Mouse (Mus musculus): ENCODE measurements around the gene Fcgrt. TPM values are rescaled to one million over a fixed set of nuclear protein-coding genes. Genes with fewer than 3 reads are reported as not detected.
"Not testable (repeated sequence)": the region's sequence is repeated elsewhere in the genome, so short reads cannot be mapped to it uniquely, and the experiment has no call there.

Fcgrt gene
- polyA plus RNA-seq (2012; ENCODE audit: insufficient read depth, insufficient read length, low replicate concordance, missing spikeins) = not detected in 2 replicates

GRCm38 (mm10) chr7:45103652-45104180 is at the start of gene Fcgrt:
Gene Fcgrt (minus strand): TSS chr7:45103851.
- 46% methylated on average over 7 of the region's 7 CpGs for WGBS
- Histone ChIP-seq H3K27ac (ENCODE audit: insufficient read depth, low read depth, low read length) (0 out of 2 replicates have a peak within 1 kb of the TSS, but pooled peaks have one; percentile 31), H3K4me1 (ENCODE audit: control insufficient read depth, insufficient read depth, low read length) (peaks cover 6% of the 10 kb centered on the region; the same call in 1 of the 2 replicates), H3K4me3 (ENCODE audit: insufficient read depth, low read depth, low read length) (peak within 1 kb of the TSS; percentile 35)
- TF ChIP-seq POLR2A (IDR thresholded peaks at IDR 0.05; ENCODE audit: insufficient read depth, low read depth, low read length) (no peak), CTCF (IDR thresholded peaks at IDR 0.05; ENCODE audit: insufficient read depth, low read depth, low read length) (no peak)

DNA sequence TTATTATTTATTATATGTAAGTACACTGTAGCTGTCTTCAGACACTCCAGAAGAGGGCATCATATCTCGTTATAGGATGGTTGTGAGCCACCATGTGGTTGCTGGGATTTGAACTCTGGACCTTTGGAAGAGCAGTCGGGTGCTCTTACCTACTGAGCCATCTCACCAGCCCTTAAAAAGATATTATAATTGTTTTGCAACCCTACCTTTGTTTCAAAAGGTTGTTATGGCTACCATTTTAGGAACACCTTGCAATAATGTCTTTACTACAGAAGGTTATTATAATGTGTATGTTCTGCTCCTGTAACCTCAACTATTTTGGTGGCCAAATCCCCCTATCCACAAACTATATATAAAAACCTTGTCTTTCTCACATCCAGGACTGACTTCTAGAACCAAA is 49.4 kb upstream of the Fcgrt start:
- H3K4me1 ChIP-seq (ENCODE audit: control insufficient read depth, insufficient read depth, low read length); H3K4me3 ChIP-seq (ENCODE audit: insufficient read depth, low read depth, low read length); H3K27ac ChIP-seq (ENCODE audit: insufficient read depth, low read depth, low read length): not testable (repeated sequence)
- WGBS = 94% methylated on average over 2 of the region's 2 CpGs

GRCm38 (mm10) chr7:45151303-45151702 is 47.7 kb upstream of the Fcgrt start:
- WGBS = 41% methylated on average over 11 of the region's 11 CpGs

DNA sequence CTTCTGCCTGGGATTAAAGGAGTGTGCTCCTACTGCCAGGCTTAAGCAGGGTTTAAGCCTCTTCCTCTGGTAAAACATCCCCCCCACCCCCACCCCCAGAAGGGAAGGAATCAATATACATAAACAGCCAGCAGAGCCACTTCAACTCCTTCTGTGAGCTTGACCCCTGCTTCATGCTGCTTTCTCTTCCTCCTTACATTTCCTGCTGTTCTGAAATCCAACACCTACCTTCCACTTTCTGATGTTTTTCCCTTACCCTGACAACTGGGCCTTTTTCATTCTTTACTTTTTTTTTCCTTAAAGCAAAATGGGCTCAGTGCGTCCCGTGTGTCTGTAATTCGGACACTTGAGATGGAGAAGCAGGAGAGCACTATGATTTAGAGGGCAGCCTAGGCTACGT is 46.7 kb upstream of the Fcgrt start:
- no peak for TF ChIP-seq CTCF (IDR thresholded peaks at IDR 0.05; ENCODE audit: insufficient read depth, low read depth, low read length)
- no peak for TF ChIP-seq POLR2A (IDR thresholded peaks at IDR 0.05; ENCODE audit: insufficient read depth, low read depth, low read length)
- no peak overlapping the region for H3K4me3 ChIP-seq (ENCODE audit: insufficient read depth, low read depth, low read length)
- WGBS = 72% methylated on average over 4 of the region's 4 CpGs
- no peak overlapping the region for H3K27ac ChIP-seq (ENCODE audit: insufficient read depth, low read depth, low read length)
- peaks cover 4% of the 10 kb centered on the region; the same call in 1 of the 2 replicates for H3K4me1 ChIP-seq (ENCODE audit: control insufficient read depth, insufficient read depth, low read length)

More at GRCm38 (mm10) chr7:45151303-45151702, 47.7 kb upstream of the Fcgrt start:
- H3K4me3 ChIP-seq (ENCODE audit: insufficient read depth, low read depth, low read length) = no peak overlapping the region
- TF ChIP-seq POLR2A (IDR thresholded peaks at IDR 0.05; ENCODE audit: insufficient read depth, low read depth, low read length) (no peak), CTCF (IDR thresholded peaks at IDR 0.05; ENCODE audit: insufficient read depth, low read depth, low read length) (no peak)
- no peak overlapping the region for H3K27ac ChIP-seq (ENCODE audit: insufficient read depth, low read depth, low read length)
- peaks cover 4% of the 10 kb centered on the region; the same call in 1 of the 2 replicates for H3K4me1 ChIP-seq (ENCODE audit: control insufficient read depth, insufficient read depth, low read length)

DNA sequence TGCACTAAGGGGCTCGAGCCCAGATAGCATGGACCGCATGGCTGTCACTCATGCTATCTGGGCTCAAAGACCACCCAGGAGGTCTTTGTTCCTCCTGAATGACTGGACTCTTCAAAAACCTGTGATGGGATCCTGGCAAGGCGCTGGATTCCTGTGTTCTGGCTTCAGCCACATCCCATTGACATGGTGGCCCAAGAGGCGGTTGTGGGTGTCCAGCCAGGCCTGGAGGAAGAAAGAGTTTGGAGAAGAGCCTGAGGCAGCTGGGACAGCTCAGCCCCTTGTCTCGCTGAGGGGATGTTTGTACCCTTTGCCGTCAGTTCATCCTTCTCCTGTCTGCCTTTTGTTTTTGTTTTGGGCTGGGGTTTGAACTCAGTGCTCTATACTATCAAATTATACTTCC is 45.9 kb upstream of the Fcgrt start:
- H3K4me3 ChIP-seq (ENCODE audit: insufficient read depth, low read depth, low read length) = no peak overlapping the region
- TF ChIP-seq CTCF (IDR thresholded peaks at IDR 0.05; ENCODE audit: insufficient read depth, low read depth, low read length) = no peak
- TF ChIP-seq POLR2A (IDR thresholded peaks at IDR 0.05; ENCODE audit: insufficient read depth, low read depth, low read length) = no peak
- 75% methylated on average over 6 of the region's 6 CpGs for WGBS
- H3K4me1 ChIP-seq (ENCODE audit: control insufficient read depth, insufficient read depth, low read length) = no peaks in the 10 kb centered on the region
- no peak overlapping the region for H3K27ac ChIP-seq (ENCODE audit: insufficient read depth, low read depth, low read length)

DNA sequence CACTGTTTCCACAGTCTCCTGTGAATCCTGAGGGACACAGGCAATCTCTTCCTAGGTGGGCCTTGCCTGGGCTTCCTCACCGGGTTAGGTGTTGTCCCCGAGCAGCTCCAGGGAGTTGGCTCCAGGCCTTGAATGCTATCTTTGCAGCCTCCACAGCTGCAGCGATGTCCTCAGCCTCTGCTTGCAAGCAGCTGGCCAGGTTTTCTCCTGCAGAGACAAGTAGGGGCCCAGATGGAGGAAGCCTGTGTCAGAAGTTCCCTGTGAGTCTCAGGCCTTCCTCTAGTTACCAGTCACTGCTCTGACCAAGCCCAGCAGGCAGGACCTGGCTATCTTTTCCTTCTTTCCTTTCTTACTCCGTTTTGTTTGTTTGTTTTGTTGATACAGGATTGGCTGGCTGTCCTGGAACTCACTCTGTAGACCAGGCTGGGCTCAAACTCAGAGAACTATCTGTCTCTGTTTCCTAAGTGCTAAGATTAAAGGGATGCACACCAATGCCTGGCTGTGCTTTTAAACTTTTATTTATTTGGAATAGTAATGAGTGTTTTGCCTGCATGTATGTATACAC is 45.0 kb upstream of the Fcgrt start:
- WGBS = 69% methylated on average over 4 of the region's 4 CpGs
- no peaks in the 10 kb centered on the region for H3K4me1 ChIP-seq (ENCODE audit: control insufficient read depth, insufficient read depth, low read length)
- H3K27ac ChIP-seq (ENCODE audit: insufficient read depth, low read depth, low read length) = no peak overlapping the region
- TF ChIP-seq CTCF (IDR thresholded peaks at IDR 0.05; ENCODE audit: insufficient read depth, low read depth, low read length) (no peak), POLR2A (IDR thresholded peaks at IDR 0.05; ENCODE audit: insufficient read depth, low read depth, low read length) (no peak)
- H3K4me3 ChIP-seq (ENCODE audit: insufficient read depth, low read depth, low read length) = no peak overlapping the region

DNA sequence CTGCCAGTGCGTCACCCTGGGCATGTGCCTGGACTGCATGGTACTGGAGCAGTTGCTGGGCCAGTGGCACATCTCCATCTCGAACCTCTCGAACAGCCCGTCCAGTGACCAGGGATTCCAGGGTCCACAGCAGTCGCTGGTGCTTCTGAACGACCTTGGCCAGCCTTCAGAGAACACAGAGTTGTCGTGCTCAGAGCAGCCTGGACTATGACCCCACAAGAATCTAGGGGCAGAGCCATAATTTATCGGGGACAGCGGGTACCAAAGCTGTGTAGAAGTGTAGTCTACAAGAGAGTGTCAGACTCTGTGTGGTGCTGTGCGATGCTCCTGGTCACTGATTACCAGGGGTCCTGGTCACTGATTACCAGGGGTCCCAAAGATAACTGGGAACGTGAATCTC is 44.2 kb upstream of the Fcgrt start:
- H3K4me3 ChIP-seq (ENCODE audit: insufficient read depth, low read depth, low read length) = no peak overlapping the region
- no peaks in the 10 kb centered on the region for H3K4me1 ChIP-seq (ENCODE audit: control insufficient read depth, insufficient read depth, low read length)
- H3K27ac ChIP-seq (ENCODE audit: insufficient read depth, low read depth, low read length) = no peak overlapping the region
- TF ChIP-seq CTCF (IDR thresholded peaks at IDR 0.05; ENCODE audit: insufficient read depth, low read depth, low read length) (no peak), POLR2A (IDR thresholded peaks at IDR 0.05; ENCODE audit: insufficient read depth, low read depth, low read length) (no peak)
- WGBS = 94% methylated on average over 11 of the region's 11 CpGs

- no peak for TF ChIP-seq CTCF (IDR thresholded peaks at IDR 0.05; ENCODE audit: insufficient read depth, low read depth, low read length)
- no peak for TF ChIP-seq POLR2A (IDR thresholded peaks at IDR 0.05; ENCODE audit: insufficient read depth, low read depth, low read length)
- Histone ChIP-seq H3K27ac (ENCODE audit: insufficient read depth, low read depth, low read length) (no peak overlapping the region), H3K4me1 (ENCODE audit: control insufficient read depth, insufficient read depth, low read length) (no peaks in the 10 kb centered on the region), H3K4me3 (ENCODE audit: insufficient read depth, low read depth, low read length) (no peak overlapping the region)
- 94% methylated on average over 11 of the region's 11 CpGs for WGBS
Observed at GRCm38 (mm10) chr7:45147267-45147666, 43.6 kb upstream of the Fcgrt start.

- WGBS = 96% methylated on average over 8 of the region's 8 CpGs
- TF ChIP-seq CTCF (IDR thresholded peaks at IDR 0.05; ENCODE audit: insufficient read depth, low read depth, low read length) (no peak), POLR2A (IDR thresholded peaks at IDR 0.05; ENCODE audit: insufficient read depth, low read depth, low read length) (no peak)
Observed at GRCm38 (mm10) chr7:45145460-45145859, 41.8 kb upstream of the Fcgrt start.

More at GRCm38 (mm10) chr7:45145460-45145859, 41.8 kb upstream of the Fcgrt start:
- Histone ChIP-seq H3K4me1 (ENCODE audit: control insufficient read depth, insufficient read depth, low read length) (no peaks in the 10 kb centered on the region), H3K27ac (ENCODE audit: insufficient read depth, low read depth, low read length) (no peak overlapping the region), H3K4me3 (ENCODE audit: insufficient read depth, low read depth, low read length) (no peak overlapping the region)
